Mouse (Mus musculus) layer of hippocampus, postnatal 10 days (tissue): ENCODE data around the gene Shf. TPM values are rescaled to one million over a fixed set of nuclear protein-coding genes. Genes with fewer than 3 reads are reported as not detected.
"Not testable (repeated sequence)": the region's sequence is repeated elsewhere in the genome, so short reads cannot be mapped to it uniquely, and the experiment has no call there.

ENCODE experiments used
- DNase-seq, 2 experiments: peaks; one replicate each; pipeline ENCODE4 v3.0.0; 2021; ENCODE audit warnings: low spot score in 2 of 2
- long read RNA-seq: library from polyadenylated mRNA; stranded (forward); transcript quantifications from one replicate; pipeline ENCODE4 v2.0.0, GENCODE M21; 2023
- total RNA-seq, 2 experiments: library from RNA; stranded (reverse); gene quantifications; 2 replicates each; pipeline ENCODE4 v1.2.3; 2021

Gene Shf
- total RNA-seq: 10 to 100 TPM; 60.7 to 63.5 TPM
- long read RNA-seq, partial matches to known transcripts: 2 of 22 reads
- long read RNA-seq, other reads (novel, unspliced or antisense): 15 of 22 reads

- peak; percentile 88 to 94 for DNase-seq
Observed at GRCm38 (mm10) chr2:122368995-122369739, at the start of gene Shf. TSS of gene Shf (minus strand) at chr2:122369162.

GRCm38 (mm10) chr2:122408928-122409327 is 40.0 kb upstream of the Shf start:
- no peak for DNase-seq

DNA sequence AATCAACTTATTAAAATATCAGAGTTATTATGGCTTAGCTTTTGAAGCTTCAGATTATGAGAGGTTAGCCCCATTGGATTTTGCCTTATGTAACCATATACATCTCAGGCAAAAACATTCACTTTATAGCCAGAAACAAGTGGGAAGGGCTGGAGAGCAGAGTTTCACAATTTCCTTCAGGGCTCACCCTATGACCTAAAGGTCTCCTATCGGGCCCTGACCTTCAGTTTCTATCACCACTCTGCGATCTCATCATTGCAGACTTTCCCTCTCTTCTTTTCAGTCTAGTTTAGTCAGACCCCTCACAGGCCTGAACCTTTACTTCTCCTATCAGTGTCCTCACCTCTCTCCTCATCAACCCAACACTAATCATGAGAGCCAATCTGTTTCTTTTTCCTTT is 38.6 kb upstream of the Shf start:
- no peak for DNase-seq

- DNase-seq: no peak
Observed at GRCm38 (mm10) chr2:122396150-122396549, 27.2 kb upstream of the Shf start.

- not testable (repeated sequence) for DNase-seq
Observed at GRCm38 (mm10) chr2:122387135-122387534, 18.2 kb upstream of the Shf start.

DNA sequence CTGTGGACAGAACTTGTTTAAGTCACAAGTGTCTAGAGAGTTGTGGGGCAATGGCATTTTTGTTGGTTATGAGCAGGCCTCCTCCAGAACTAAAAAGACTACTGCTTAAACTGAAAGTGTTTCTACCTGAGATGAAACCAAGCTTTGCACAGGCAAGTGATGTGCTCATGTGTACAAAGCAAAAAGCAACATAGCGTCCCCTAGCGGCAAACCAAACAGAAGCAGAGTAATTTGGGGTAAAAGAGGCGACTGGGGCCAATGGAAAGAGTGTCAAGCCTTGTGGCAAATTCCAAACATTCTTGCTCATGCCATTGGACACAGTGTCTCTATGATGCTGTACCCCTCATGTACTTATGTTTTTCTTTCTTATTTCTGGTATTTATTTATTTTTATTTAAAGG is 16.1 kb upstream of the Shf start:
- DNase-seq: no peak

DNA sequence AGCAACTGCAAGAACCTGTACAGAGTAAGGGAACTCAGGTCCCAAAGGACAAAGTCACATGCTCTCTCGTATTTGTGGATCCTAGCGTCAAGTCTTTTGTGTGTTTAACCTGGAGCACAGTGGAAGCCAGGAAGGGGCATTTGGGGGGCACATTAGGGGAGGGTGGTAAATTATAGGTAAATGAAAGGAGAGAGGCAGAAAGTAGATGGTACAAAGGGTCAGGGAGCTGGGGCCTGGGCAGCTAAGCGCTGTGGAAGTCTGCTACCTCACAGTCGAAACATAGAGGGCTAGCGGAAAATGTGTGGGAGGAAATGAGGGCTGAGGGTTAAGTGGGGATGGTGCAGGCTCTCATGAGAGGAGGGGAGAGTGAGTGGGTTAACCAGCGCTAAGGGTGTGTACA is 13.2 kb upstream of the Shf start:
- DNase-seq: no peak

- no peak for DNase-seq
Observed at GRCm38 (mm10) chr2:122381329-122382103, 12.6 kb upstream of the Shf start.

DNA sequence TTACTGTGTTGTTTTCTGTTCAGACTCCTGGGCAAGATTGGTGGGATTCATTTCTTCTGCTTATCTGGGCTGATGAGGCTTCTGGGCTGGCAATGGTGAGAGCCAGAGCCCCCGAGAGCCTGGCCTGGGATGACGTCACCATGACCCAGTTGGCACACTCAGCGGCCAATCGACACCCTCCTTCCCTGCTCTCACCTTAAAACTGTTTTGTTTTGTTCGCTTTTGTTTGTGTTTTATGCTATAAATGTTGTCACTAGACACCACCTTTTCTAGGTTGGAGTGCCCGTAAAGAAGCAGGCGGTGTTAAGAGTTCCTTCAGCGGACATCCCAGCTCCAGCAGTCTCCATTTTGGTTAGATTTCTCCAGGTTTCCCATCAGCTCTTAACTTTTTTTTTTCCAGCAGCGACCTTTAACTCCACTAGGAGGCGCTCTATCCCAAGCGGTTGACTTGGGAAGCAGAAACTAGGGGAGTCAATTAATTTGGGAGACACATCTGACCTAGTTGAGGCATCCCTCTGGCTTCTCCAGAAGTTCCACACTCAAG is 11.9 kb upstream of the Shf start:
- peak; percentile 67 to 76 for DNase-seq

DNA sequence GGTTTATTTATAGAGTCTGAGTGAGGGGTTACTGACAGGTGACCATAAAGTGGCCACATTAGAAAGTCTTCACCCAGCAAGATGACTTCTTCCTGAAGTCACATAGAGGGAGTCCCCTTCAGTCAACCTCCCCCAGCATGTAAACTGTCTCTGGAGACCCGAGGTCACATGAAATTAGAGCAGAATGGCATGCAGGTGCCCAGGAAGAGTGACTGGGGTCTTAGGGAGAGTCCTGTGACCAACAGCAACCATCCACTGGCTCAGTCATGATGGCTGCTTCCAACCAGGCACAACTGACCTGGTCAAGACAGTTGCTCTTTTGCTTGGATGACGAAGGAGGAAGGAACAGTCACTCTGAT is 10.3 kb upstream of the Shf start:
- no peak for DNase-seq

DNA sequence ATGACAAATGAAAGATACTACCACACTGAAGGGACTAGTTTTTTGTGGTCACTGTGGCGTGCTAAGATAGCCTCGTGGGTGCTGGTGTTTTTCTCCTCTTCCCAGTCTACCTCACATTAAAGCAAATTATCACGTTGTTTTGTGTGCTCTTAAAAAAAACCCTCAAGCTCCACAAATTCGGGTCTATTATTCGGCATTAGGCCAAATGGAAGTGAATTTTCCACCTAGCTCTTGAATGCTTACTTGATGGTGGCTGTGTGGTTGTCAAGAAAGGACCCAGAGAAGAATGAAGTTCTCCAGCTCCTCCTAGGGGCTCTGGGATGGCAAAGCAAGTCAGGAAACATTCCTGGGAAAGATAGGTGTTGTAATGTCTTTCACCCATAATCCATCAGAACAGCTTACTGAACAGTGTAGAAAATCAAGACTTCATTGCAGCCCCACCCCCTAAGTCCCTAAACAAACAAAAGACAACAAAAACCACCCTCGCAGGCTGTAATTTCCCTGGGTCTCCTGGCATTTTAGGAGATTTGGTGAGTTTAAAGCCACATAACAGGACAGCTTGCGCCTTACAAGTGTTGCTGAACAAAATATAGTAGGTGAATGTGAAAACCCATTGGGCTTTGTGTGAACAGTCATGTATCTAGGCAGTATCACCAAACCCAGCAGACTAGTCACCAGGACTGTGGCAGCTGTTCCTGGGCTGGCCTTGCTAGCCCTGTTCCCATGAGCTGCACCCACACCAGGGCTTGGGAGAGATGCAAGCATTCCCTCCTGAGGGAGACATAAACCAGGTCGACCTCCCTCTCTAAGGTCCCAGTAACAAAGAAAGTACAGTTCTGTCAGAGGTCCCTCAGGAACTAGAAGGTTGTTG is 9.7 kb upstream of the Shf start:
- peak in 1 of 2 experiments; percentile 53 for DNase-seq

GRCm38 (mm10) chr2:122377751-122378246 is 8.8 kb upstream of the Shf start:
- peak; percentile 70 to 81 for DNase-seq

- peak; percentile 98 to 99 for DNase-seq
Observed at GRCm38 (mm10) chr2:122377215-122377674, 8.3 kb upstream of the Shf start.

- DNase-seq: peak in 1 of 2 experiments; percentile 51
Observed at GRCm38 (mm10) chr2:122376041-122376561, 7.1 kb upstream of the Shf start.

GRCm38 (mm10) chr2:122375391-122375991 is 6.5 kb upstream of the Shf start:
- DNase-seq: peak; percentile 95 to 98

GRCm38 (mm10) chr2:122374666-122375331 is 5.8 kb upstream of the Shf start:
- no peak for DNase-seq

DNA sequence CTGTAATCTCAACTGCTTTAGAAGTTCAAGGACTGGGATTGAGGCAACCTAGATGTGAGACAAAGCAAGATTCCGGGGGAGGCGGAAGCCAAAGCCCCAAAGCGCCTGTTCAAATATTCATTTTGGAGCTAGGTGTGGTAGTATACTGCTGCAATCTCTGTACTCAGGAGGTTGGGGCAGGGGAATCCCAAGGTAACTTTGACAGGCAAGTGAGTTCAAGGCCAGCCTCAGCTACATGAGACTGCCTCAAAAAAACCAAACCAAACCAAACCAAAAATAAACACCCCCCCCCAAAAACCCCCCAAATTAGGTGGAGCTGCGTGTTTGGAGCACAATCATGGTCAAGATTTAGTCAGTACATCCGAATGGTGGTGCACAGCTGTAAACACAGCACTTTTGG is 5.0 kb upstream of the Shf start:
- DNase-seq: no peak

DNA sequence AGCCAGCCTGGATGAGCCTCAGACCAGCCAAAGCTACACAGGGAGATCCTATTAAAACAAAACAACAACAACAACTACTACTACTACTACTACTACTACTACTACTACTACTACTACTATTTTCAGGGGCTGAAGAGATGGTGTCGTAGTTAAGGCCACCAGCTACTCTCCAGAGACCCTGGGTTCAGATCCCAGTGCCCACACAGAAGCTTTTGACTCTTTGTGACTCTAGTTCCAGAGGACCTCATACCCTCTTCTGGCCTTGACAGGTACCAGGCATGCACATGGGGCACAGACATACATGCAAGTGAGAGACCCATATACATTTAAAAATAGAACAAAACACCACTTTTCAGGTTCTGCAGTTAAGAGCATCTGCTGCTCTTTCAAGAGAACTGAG is 3.6 kb upstream of the Shf start:
- DNase-seq: no peak

GRCm38 (mm10) chr2:122372067-122372466 is 3.1 kb upstream of the Shf start:
- no peak for DNase-seq
